Mouse (Mus musculus): ENCODE data around the gene Erich6b. TPM values are rescaled to one million over a fixed set of nuclear protein-coding genes. Genes with fewer than 3 reads are reported as not detected.

Erich6b gene
- polyA plus RNA-seq, 1 experiment from 2014 or later: not detected

DNA sequence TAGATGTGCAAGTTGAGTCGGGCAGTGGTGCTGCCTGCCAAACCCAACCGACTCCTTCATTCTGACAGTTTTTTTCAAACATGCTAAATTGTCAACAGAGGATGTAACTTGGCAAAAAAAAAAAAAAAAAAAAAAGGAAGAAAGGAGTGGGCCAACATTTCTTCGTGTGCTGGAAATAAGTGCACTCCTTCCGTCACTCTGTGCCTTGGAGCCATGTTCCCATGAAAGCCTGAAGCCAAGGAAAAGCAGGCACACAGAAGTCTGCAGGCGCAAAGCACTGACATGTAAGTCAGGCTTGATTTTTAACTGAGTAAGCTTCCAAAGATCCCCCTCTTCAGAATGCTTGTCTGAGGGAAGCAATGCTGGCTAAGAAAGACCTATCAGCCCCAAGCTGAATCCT lies 70.6 kb downstream of the Erich6b start:
- Histone ChIP-seq H3K27ac (ENCODE audit: low read length) (no peak overlapping the region), H3K9me3 (ENCODE audit: control insufficient read depth, low read depth, low read length) (no peaks in the 10 kb centered on the region), H3K9ac (replicated peaks; ENCODE audit: low read depth, low read length) (no peak overlapping the region), H3K36me3 (ENCODE audit: control insufficient read depth, insufficient read depth, low read length) (peaks cover 64% of the 10 kb centered on the region), H3K27me3 (ENCODE audit: control insufficient read depth, insufficient read depth, low read length) (no peaks in the 10 kb centered on the region), H3K4me3 (ENCODE audit: low read depth, low read length) (no peak overlapping the region), H3K4me2 (replicated peaks; ENCODE audit: low read depth, low read length) (no peak overlapping the region), H3K4me1 (ENCODE audit: control insufficient read depth, insufficient read depth, low read length) (no peaks in the 10 kb centered on the region)
- ATAC-seq (ENCODE audit: insufficient number of reproducible peaks, insufficient read depth, low FRiP score, low read depth): no peak
- 78% methylated on average over 5 of the region's 5 CpGs for WGBS

GRCm38 (mm10) chr14:75713661-75714060 lies 71.6 kb downstream of the Erich6b start:
- Histone ChIP-seq H3K27me3 (ENCODE audit: control insufficient read depth, insufficient read depth, low read length) (no peaks in the 10 kb centered on the region), H3K9ac (replicated peaks; ENCODE audit: low read depth, low read length) (no peak overlapping the region), H3K4me3 (ENCODE audit: low read depth, low read length) (no peak overlapping the region), H3K36me3 (ENCODE audit: control insufficient read depth, insufficient read depth, low read length) (peaks cover 64% of the 10 kb centered on the region), H3K9me3 (ENCODE audit: control insufficient read depth, low read depth, low read length) (no peaks in the 10 kb centered on the region), H3K27ac (ENCODE audit: low read length) (no peak overlapping the region), H3K4me2 (replicated peaks; ENCODE audit: low read depth, low read length) (no peak overlapping the region), H3K4me1 (ENCODE audit: control insufficient read depth, insufficient read depth, low read length) (no peaks in the 10 kb centered on the region)
- ATAC-seq (ENCODE audit: insufficient number of reproducible peaks, insufficient read depth, low FRiP score, low read depth): no peak
- 84% methylated on average over 4 of the region's 4 CpGs for WGBS

- ATAC-seq (ENCODE audit: insufficient number of reproducible peaks, insufficient read depth, low FRiP score, low read depth): no peak
- Histone ChIP-seq H3K36me3 (ENCODE audit: control insufficient read depth, insufficient read depth, low read length) (peaks cover 79% of the 10 kb centered on the region), H3K4me1 (ENCODE audit: control insufficient read depth, insufficient read depth, low read length) (no peaks in the 10 kb centered on the region), H3K4me2 (replicated peaks; ENCODE audit: low read depth, low read length) (no peak overlapping the region), H3K9me3 (ENCODE audit: control insufficient read depth, low read depth, low read length) (no peaks in the 10 kb centered on the region), H3K27me3 (ENCODE audit: control insufficient read depth, insufficient read depth, low read length) (no peaks in the 10 kb centered on the region), H3K4me3 (ENCODE audit: low read depth, low read length) (no peak overlapping the region), H3K27ac (ENCODE audit: low read length) (no peak overlapping the region), H3K9ac (replicated peaks; ENCODE audit: low read depth, low read length) (no peak overlapping the region)
- WGBS: 83% methylated on average over 4 of the region's 4 CpGs
Observed at GRCm38 (mm10) chr14:75716410-75716809, 74.4 kb downstream of the Erich6b start.

Other genes starting within 250 kb of the Erich6b start
- gene Siah3, start 186.3 kb upstream of the Erich6b start, polyA plus RNA-seq (2014; fragmentation: Nextera tagmentation; extraction: Ambion mirVana): 0.34 and 0.51 TPM in 2 replicates
- not detected in 2 replicates for gene Spert, start 49.1 kb upstream of the Erich6b start, polyA plus RNA-seq (2014; fragmentation: Nextera tagmentation; extraction: Ambion mirVana)
- gene Cog3, start 112.3 kb downstream of the Erich6b start, polyA plus RNA-seq (2014; fragmentation: Nextera tagmentation; extraction: Ambion mirVana): 25.3 and 27.1 TPM in 2 replicates
- 4.5 and 5.3 TPM in 2 replicates for gene Slc25a30, start 144.8 kb downstream of the Erich6b start, polyA plus RNA-seq (2014; fragmentation: Nextera tagmentation; extraction: Ambion mirVana)
- gene Tpt1, start 202.8 kb downstream of the Erich6b start, polyA plus RNA-seq (2014; fragmentation: Nextera tagmentation; extraction: Ambion mirVana): 1,351 and 1,352 TPM in 2 replicates

Data from stomach, embryonic 14.5 days (tissue).